Mouse (Mus musculus) layer of hippocampus, adult 9-11 months (tissue): ENCODE measurements around the gene Tmem159.

Experiments
- DNase-seq: peaks from one replicate; pipeline ENCODE4 v3.0.0; 2022

The Tmem159 gene

DNA sequence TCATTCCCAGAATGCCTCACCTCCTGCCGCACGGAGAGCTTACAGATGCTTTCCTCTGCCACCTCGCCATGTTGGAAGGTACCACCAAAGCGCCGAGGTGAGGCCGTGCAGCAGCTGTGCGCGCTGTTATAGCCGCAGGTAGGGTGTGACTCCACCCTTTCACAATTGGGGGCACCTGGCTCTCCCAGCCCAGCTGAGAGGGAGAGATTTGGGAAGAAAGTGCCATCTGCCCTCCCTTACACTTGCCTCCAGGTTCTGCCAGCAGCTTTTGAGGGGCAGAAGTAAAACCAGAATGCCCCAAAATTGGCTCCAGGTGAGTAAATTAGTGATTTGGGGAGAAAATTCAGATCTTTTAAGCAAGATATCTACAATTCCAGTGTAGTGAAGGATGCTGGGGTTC is 43.0 kb downstream of the Tmem159 start, which contains the start of gene Zp2:
Zp2 (minus strand) TSS at position 101 of the 400 bp plus-strand sequence.
- DNase-seq: no peak

DNA sequence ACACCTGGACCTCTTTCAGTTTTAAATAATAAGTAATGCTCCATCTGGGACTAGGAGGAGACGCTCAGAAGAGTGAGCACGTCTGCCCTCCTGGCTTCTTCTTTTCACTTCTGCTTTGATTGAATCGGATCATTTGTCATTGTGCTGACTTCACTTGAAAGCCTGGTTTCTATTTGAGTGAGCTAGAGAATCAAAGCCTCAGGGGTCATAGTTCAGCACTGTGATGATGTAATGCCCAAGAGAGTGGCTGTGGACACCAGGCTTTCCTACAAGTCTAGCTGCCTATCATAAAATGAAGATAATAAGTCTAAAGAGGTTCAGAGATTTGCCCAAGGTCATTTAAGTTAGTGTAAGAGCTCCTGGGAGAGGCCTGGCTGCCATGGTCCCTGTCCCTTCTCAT is 48.1 kb downstream of the Tmem159 start:
- peak; percentile 38 for DNase-seq

DNA sequence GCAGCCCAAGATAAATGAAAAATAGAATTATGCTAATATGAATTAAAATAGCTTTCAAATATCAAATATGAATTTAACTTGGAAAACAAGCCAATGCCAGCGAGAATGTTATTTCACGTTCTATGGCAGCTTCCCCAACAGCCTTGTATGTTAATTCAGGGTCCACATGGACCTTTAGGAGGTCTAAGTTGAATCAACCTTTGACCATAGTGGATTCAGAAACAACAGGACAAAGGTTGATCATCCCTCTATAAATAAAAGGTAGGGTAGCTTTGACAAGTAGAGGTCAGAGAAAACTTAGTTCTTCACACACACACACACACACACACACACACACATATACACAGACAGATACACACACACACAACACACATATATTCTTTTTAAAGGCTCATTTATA is 48.7 kb downstream of the Tmem159 start:
- no peak for DNase-seq

DNA sequence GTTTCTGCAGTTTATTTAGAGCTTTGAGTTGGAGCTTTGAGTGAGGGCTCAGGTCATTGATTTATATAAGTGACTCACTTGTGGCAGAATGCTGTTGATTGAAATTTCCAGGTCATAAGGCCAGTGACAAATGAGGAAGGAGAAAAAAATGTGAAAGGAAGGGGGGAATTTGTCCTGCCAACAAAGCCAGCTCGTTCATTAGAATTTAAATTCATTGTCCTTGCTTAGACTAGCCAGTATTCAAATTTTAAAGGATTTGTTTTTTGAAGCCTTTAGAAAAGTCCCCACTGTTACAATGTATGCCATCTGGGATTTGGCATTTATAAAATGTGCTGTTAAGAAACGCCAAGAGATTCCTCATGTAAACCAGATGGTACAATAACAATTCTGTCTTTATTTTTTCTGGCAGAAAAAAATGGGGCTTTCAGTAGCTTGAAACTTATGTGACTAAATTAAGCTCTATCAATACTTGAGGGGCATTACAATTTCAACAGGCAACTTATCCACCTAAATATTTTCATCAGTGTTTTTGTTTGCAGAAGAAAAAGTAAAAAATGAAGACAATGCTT is 54.8 kb downstream of the Tmem159 start:
- peak; percentile 18 for DNase-seq

DNA sequence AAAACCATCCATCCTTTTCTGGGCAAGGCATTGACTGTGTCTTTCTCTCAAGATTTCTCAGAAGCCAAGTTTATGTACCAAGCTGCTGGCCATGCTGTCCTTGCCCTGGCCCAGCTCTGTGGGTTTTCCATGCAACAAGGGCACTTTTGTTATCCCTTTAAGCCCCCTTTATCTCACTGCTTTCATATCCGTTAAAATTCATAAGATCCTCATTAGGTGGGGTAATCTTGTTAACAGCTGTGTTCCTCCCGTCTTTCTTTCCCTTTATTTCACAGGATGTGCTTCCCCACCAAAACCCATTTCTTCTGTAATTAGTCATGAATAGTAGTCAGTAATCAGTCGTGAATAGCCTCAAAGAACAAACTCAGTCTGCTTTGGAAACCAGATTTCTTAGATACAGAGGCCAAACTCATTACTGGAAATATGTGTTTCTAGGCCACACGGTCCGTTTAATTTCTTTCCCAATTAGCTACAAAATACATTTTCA is 55.5 kb downstream of the Tmem159 start:
- DNase-seq: no peak

DNA sequence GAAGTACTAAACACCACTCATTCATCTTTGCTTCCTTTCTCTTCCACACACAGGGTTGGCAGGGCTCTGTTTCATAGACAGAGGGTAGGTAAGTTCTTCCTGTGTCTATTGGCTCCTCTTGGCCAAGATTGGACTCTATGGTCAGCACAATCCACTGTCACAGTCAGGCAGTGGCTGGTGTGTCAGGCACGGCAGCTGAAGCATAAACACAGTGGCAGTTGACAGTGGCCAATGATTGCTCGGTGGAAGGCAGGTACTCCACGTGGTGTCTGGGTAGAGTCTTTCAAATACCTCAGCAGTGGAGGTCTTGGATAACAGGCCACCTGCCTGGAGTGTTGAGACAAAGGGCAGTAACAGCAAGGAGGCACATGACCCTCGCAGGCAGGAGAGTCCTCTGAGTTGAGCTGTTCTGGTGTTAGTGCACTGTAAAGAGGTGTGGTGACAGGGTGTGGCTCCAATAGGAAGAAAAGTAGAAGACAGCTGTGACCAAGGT is 56.0 kb downstream of the Tmem159 start:
- DNase-seq: no peak

DNA sequence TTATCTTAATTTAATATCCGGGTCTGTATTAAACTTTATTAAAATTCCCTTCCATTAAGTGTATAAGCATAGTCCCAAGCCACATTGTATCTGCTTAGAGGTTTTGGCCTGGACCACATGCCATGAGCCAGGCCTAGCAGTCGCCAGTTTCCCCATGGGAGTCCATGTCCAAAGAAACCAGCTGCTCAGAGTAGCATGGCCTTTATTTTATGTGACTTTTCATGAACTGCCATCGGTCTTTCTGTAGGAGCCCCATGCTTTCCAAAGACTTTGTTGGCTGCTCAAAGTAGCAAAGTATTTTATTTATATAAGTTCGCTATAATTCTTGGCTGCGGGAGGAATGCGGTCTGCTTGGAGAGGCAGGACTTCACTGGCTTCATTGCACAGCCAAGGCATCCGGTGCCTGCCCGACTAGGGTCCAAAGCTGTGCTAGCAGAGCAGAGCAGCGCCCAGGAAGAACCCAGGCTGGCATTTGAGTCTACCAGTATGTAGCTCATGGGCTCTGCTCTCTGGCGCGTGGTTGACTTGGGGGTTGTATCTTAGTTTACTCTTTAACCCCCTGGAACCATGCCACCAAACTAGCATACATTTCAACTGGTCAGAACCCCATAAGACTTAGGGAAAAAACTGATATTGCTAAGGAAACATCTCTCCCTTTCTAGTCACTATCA is 61.6 kb downstream of the Tmem159 start:
- DNase-seq: no peak
